Mouse (Mus musculus): ENCODE measurements around the gene Srd5a2.
"Not testable (repeated sequence)": the region's sequence is repeated elsewhere in the genome, so short reads cannot be mapped to it uniquely, and the experiment has no call there.

Gene Srd5a2

DNA sequence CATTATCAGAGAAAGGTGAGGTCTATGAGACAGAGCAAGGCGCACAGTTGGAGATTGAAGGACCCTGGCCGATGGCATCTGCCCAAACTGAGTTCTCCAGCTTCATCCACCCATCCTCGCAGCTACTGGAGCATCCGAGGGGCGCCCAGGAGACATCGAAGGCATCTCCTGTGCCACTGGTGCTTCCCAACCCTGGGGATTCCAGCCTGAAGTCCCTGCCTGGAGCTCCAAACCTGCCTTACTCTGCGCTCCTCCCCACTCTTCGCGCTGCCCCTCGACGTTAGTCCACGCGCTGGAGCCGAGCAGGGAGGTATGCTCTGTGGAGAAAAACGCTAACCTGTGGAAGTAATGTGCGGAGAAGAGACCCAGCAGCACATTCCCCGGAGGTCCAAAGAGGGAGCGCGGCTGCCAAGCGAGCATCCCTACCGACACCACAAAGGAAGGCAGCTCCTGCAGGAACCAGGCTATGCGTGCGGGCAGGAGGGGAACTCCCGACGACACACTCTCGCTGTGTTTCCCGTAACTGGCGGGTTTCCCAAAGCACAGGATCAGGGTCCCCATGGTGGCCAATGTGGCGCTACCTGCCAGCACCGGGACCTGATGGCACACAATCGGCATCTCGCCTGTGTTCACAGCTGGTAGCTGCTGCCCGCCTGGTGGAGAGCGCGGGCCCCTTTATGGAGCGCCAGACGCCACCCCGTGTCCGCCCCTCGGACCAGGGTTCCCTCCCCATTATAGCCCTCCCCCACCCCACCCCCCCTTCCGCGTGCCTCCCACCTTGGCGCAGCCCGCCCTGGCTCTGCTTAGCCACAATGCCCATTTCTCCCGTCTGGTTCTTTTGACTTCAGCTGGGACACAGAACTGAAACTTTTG, at the start of gene Srd5a2:
Srd5a2 (minus strand) TSS at position 707 of the 873 bp plus-strand sequence.
- no peak for DNase-seq

DNA sequence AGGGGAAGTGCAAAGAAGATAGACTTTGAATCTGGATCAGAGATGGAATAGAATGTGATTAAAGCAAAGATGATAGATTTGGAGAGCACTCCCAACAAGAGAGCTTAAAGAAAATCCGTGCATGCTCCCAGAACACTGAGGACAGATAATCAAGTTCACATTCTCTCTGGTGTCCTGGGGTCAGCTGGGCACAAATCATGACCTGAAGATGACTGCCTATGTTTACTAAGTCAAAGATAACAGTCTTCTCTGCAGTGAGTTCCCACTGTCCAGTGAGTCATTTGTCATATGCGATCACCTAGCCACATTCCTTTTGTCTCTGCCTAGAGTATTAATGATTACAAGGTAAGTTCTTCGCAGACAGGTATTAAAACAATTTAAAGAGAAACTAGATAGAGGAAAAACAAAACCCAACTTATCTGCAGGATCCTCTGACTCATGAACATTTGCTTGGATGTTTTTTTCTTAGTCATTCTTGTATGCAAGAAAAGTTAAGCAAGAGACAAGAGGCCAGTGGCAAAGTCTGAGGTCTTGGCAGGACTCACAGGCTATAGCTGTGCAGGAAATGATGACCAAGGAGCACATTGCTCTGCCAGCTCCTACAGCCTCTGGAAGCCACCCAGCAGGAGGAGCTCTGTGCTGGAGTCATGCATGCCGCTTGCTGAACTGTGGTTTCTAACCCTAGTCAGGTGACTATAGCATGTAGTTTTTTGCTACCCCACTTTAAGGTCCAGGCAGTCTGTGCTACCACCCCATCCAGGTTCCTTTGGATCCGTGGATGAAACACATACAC, 41.4 kb upstream of the Srd5a2 start:
- DNase-seq = no peak

DNA sequence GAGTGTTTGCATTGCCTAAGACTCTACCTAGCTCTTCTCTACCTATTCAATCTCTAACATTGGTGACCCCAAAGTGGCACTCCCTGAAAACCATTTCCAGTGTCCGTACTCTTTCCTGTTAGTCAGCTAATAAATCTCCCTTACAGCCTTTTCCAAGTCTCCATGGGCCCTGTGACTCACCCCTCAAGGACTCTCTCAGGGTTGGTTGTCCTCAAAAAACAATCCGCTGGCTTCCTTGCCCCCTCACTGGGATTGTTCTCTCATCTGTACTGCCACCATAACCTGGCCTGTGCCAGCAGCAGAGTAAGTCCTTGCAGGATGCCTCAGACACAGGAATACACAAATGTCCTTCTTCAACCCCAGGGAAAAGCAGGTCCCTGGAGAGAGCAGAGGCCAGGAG, 40.3 kb upstream of the Srd5a2 start:
- no peak for DNase-seq

DNA sequence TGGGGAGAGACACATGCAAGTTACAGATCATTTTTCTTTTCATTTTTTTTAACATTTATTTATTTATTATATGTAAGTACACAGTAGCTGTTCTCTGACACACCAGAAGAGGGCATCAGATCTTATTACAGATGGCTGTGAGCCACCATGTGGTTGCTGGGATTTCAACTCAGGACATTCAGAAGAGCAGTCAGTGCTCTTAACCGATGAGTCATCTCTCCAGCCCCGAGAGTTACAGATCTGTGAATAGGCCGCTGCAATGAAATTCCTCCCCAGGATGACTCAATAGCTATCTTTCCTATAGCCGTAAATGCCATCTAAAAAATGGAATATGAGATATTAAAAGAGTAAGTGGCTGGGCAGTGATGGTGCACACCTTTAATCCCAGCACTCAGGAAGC, 35.7 kb upstream of the Srd5a2 start:
- DNase-seq = no peak

DNA sequence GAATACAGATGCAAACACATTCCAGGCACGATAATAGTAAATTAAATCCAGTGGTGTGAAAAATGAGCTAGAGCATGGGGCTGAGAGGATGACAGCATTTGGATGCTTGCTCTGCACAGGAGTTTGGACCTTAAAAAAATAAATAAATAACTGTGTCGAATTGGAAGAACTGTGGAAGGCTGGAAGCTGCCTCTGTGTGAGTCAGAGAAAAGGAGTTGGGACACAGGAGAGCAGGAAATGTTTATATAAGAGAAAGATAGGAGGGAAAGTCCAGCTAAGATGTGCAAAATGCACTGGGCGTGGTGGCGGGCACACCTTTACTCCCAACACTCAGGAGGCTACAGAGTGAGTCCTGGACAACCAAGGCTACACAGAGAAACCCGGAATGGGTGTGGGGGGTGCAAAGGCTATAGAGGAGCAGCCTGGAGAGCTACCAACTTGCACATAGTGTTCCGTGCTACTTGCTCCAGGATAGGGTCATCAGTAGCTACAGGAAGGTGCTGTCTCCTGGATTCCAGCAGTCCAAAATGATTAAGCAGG, 32.4 kb upstream of the Srd5a2 start:
- DNase-seq = no peak

DNA sequence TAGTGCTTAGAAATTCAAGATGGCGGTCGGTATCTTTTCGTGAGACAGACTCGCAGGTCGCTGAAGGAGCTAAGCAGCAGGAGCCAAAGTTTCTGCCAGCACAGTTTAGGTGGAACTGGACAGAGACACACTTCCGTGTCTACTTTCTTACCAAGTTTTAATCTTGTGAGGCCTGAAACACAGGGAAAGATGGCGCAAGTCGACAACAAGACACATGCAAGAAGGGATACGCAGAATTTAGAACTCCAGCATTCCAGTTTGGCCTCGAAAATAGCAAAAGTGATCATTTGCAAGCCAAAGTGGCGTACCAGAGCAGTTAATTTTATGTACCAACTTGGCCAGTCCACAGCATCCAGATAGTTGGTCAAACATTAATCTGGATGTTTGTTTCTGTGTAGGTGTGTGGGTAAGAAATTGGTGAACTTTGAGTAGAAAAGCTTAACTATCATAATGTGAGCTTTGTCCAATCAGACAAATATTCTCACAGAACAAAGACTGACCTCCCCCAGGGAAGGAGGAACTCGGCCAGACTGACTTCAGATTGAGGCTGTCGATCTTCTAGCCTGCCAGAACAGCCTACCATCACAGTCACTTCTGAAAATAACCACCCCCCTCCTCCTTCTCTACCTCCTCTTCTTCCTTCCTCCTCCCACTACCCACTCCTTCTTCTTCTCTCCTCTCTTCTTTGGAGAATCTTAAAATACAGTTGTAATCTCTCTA, 31.2 kb upstream of the Srd5a2 start:
- DNase-seq = no peak

DNA sequence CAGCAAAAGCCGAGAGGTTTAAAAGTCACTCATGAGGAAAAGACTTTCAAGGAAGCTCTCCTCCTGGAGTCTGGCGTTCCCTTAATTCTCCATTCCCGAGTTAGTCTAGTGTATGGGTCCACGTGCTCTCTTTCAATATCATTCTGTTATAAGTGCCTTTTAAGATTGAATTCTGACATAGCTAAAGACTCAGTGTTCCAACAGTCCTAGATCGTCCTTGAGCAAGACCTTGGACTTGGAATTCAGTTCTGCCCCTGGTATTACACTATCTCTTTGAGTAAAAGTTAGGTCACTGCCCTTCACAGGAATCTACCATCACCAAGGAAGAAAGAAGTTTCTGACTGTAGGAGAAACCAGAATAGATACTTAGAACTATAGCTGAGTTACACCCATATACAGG, 25.4 kb upstream of the Srd5a2 start:
- not testable (repeated sequence) for DNase-seq

DNA sequence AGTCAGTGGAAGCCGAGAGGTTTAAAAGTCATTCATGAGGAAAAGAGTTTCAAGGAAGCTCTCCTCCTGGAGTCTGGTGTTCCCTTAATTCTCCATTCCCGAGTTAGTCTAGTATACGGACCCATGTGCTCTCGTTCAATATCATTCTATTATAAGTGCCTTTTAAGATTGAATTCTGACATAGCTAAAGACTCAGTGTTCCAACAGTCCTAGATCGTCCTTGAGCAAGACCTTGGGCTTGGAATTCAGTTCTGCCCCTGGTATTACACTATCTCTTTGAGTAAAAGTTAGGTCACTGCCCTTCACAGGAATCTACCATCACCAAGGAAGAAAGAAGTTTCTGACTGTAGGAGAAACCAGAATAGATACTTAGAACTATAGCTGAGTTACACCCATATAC, 15.0 kb upstream of the Srd5a2 start:
- not testable (repeated sequence) for DNase-seq

DNA sequence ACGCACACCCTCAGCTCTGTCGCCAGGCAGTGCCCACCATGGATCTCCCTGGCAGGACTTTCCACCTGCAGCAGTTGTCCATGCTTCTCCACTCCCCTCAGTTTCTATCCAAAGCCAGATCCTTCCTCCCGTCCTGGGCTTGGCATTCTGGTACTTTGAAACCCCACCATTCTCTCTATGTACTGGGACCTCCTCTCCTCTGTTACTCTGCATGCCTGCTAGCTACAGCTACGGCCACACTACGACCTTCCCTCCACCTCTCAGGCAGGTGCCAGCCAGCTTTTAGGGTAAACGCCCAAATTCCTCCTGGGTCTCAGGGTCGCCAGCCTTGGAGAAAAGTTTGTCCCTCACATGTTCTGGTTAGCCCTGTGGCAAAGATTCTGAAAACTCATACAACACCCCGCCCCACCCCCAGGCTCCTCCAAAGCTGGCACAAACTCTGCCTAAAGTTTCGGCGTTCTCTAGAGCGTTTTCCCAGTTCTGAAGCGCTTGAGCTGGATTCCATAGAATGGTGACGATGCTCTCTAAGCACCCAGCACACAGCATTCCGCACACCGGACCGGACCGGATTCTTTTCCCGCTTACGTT, 607 bp upstream of the Srd5a2 start:
- no peak for DNase-seq

DNA sequence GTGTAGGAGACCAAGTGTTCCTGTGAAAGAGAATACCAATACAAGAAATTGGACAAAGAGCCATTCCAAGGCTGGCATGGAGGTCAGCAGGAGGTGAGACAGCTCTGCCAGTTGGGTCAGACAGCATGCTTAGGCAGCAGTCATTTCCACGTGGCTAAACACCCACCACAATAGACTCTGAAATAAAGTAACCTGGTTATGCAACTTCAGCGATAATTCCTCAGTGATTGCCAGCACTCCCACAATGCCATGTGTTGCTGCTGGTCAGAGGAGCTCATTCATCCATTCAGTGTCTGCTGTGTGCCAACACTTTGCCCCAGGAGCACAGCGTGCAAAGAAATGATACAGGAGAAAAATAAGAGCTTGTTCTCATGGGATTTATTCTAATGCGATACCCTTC, 4.0 kb downstream of the Srd5a2 start:
- DNase-seq = peak; percentile 59

DNA sequence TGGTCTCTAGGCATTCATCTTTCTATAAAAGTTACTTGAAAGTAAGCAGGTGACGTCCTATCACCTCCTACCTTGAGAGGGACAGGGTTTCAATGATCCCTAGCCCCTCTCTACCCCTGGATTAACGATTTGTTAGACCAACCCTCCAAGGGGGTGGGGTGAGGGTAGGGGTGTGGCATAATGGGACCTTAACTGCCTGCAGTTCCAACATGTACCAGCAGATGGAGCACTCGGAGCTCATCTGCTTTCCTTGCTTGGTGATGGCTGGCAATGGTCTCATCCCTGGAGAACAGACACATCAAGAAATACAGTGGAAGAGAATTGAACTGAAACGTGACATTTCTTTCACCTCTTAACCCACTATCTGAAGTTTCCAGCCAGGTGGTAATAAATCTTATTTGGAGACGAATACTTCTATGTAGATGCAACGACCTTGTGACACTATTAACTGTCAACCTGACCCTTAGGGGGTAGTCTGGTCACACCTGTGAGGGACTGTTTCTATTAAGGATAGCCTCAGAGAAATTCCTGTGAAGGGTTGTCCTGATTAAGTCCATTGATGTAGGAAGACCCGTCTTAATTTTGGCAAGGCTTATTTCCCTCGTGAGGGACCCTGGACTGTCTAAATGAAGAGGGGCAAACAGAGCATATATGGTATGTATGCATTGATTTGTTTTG, 27.1 kb downstream of the Srd5a2 start:
- peak; percentile 82 for DNase-seq

DNA sequence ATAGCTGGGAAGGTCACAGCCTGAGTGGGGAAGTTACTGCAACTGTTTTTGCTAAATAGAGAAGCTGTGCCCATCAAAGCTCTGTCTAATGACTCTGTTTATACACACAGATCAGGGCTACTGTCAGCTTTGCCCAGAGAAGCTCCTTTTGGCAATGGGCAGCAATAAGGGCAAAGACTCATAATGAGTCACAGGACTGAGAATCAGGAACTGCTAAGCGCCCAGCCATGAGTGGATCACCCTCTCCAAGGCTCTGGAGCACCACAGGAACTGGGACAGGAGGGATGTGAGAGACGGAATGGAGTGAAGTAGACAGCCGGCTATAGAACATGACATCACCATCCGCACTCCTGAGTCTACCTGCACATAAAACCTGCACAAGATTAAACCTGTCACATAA, 29.4 kb downstream of the Srd5a2 start:
- DNase-seq = no peak

DNA sequence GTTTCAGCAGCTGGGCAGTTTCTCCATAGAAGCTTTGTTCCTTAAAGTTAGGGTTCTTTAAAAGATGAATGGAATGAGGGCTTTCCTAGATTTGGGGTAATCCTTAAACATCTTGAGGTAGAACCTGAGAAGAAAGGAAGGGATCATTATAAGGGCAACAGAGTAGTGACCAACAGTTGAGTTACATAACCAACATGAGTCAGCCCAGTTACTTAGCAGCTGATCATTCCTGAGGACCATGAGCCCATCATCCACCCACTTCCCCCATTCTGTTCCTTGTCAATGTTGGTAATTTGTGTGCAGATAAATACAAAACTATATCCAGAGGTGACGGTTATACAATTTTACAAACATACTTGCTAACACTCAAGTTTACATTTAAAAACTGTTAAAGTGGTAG, 30.1 kb downstream of the Srd5a2 start:
- DNase-seq = no peak

DNA sequence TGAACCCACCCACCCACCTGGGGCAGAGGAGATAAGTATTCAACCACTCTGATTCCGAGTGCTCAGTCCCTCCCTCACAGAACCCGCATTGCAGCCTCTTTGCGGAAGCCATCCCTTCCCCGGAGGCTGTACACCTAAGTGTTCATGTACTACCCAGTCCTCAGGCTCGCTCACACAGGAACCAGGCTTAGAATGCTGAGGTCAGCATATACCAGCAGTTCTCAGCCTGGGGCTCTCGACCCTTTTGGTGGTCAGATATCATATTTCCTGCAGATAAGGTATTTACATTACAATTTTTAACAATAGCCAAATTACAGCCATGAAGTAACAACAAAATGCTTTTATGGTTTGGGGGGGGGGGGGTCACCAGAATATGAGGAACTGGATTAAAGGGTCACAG, 32.6 kb downstream of the Srd5a2 start:
- DNase-seq = no peak

DNA sequence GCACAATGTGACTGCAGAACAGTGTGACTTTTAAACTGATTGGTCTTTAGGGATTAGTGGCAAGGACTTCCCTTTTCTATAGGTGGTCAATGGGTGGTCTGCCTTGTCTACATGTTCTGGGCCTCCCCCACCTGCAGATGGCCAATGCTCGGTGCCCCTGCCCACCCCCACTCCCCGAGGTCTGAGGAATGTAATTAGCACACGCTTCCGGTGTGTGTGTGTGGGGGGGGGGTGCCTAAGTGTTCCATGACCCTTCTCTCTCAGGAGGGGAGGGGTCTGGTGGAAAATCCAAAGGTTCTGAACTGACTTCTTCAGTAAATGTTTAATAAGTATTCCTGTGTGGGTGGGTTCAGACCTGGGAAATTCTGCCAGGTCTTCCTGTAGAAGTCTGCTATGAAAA, 39.0 kb downstream of the Srd5a2 start:
- no peak for DNase-seq

DNA sequence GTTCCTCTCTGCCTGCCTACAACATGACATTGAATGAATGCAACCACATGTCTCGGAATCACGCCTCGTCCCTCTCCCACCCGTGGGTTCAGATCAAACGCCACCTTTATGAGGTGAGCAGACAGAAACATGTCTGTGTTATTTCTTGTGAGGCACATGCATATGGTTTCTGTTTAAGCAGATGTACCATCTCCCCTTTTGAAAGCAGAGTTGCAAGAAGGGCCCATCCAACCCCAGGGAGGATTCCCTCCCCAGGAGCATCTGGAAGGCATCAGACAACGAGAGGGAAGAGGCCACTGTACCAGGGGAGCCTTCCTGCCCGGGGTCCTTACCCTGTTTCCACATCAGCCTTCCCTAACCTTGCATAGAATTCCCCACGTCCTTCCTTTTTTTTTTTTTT, 40.7 kb downstream of the Srd5a2 start:
- DNase-seq = no peak

DNA sequence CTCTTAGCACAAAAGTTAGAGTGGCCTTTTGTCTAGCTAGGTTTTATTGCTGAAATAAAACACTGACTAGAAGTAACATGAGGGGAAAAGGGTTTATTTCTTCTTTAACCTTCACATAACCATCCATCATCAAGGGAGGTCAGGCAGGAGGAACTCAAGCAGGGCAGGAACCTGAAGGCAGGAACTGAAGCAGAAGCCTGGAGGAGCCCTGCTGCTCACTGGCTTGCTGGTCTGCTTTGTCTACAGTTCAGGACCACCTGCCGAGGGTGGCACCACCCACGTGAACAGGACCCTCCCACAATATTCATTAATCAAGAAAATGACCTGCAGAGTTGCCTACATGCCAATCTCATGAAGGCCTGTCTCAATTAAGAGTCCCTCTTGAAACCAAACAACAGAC, 45.3 kb downstream of the Srd5a2 start:
- DNase-seq = no peak

DNA sequence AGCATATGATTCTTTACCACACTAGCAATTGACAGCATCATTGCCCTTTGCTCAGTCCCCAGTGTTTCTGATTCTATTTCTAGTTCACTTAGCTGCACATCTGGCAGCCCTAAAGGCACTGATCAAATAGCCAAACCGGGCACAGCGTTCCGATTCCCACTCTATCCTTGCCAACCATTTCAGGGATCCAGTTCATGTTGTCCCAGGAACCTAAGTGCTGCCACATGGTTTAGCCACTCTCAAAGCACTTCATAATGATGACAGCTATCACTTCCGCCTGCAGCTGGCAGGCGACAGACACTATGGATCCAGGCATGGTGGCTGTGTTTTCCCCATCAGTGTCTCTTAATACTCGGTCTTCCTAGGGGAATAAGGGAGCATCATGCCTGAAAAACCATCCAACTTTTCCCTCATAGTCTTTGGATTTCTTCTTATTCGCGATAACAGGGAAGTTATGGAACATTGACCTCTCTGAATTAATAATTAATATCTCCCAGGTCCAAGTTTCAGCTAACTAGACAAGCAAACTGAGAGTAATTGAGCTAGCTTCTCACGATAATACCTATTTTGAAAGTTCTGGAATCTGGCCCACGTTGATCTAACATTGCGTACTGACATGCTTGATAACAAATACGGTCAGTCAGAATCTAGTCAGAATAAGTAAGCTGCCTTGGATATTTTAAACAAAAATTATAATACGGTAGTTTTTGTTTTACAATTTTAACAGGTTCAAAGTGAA, 51.6 kb downstream of the Srd5a2 start:
- no peak for DNase-seq

DNA sequence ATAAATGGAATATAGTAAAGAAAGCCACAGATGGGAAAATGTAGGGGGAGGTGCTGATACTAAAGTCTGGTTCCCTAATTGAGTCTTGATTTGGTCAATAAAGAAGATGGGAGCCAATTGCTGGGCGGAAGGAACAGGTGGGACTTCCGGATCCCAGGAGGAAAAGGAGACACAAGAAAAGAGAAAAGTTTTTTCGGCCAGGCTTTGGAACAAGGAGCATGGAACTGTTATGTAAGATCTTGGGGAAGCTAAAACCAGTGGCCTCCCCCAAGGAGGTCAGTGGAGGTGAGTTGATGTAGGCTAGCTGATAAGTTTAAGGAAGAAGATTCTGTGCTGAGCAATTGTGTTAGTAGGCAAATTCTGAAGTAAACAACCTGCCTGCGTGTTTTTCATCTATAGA, 56.5 kb downstream of the Srd5a2 start:
- DNase-seq = no peak

DNA sequence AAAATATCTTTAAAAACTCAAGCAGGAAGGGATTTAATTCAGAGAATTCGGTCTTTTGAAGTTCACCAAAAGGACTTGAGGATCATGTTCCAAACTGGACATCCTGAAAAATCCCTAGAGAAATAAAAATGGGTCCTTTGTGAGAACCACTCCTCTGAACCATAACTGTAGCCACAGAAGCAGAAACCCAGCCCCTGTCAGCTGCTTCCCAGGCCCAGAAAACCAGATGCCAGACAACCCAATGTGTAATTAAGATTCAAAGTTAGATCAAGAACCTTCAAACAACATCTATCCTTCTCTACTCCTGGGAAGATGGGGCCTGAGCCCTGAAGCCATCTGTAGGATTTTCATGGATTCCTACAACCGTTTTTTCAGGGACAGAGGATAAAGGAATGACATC, 61.1 kb downstream of the Srd5a2 start:
- DNase-seq = no peak

DNA sequence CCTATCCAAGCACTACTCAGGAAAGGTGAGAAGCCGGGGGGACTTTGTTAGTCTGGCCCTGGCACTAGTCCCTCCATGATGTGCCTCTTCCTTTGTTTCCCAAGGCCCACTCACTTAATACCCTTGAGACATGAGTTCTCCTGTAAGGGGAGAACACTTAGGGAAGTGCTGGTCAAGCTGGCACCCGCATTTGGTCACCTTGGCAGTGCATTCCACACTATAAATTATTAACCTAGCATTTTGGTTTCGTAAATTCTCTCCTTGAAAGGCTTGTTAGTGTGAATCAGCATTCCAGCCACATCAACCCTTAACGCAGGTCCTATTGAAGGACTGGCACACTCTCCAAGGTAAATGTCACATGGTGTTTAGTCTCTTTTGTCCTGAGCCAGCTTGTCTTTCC, 61.8 kb downstream of the Srd5a2 start:
- DNase-seq = no peak

DNA sequence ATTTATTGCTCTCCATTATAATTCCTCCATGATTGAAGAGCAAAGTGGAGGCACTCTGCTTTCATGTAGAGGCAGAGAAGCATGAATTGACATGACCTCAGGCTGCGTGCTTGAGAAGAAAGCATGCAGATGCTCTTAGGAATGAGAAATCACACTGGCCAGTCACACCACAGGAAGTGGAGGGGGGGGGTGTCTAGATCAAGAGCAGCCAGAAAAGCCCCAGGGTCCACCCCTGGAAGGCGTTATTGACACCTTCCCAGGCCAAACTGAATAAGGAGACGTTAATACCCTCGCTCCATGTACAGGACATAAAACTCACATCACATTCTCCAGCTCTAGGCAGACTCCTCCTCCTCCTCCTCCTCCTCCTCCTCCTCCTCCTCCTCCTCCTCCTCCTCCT, 63.2 kb downstream of the Srd5a2 start:
- no peak for DNase-seq
